Mouse (Mus musculus) megakaryocyte, embryonic 14.5 days (primary cell): ENCODE results near the gene Macrod1.

Source experiments
- FLI1 ChIP-seq: IDR thresholded peaks from 2 replicates; pipeline ENCODE4 v1.6.1; 2012; ENCODE audit warnings: low read length, inconsistent platforms, mixed read lengths
- GATA1 ChIP-seq: IDR thresholded peaks from 3 replicates; pipeline ENCODE4 v1.6.1; 2012; ENCODE audit warnings: mixed read lengths, low read length, inconsistent platforms, borderline replicate concordance

DNA sequence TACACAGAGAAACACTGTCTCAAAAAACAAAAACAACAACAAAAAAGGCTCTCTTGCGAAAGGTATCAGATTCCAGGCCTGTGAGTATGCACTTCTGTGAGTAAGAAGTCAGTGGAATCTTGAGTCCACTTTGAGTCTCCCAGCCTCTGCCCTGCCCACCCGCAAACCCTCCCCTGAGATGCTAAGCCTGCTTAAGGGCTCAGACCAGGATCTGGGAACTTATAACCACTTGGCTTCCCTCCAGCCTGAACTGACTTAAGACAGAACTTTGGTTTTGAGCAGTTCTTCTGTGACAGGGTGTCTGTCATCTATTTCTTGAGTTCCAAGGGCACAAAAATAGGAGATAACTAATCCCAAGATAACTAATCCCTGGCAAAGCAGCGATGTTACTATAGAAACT lies 156.4 kb downstream of the Macrod1 start:
- TF ChIP-seq FLI1 (no peak), GATA1 (no peak)
